Mouse (Mus musculus) lung, postnatal 10 days (tissue): ENCODE results near the gene Gm10521.
"Not testable (repeated sequence)": the region's sequence is repeated elsewhere in the genome, so short reads cannot be mapped to it uniquely, and the experiment has no call there.

Experiments
- DNase-seq: peaks from one replicate; pipeline ENCODE4 v3.0.0; 2021

The Gm10521 gene

DNA sequence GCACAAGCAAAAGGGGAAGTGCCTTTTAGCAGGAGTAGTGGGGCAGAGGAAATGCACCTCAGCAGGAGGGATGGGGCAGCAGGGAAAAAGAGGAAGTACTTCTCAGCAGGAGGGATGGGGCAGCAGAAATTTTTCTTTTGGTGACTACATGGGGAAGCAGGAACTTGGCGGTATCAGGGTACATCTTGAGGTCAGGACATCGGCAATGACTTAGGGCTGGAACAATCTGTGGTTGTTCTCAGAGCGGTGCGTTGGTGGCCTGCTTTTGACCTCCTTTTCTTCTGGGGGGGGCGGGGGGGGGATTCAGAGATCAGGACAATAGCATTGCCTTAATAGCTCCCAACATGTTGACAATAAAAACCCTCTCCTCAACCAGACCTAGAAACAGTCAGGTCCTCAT is at the start of gene Gm10521:
TSS of gene Gm10521 (plus strand) at position 301 of the 400 bp plus-strand sequence.
- not testable (repeated sequence) for DNase-seq

GRCm38 (mm10) chr1:171848201-171848600 is 47.3 kb upstream of the Gm10521 start:
- DNase-seq, result no peak

DNA sequence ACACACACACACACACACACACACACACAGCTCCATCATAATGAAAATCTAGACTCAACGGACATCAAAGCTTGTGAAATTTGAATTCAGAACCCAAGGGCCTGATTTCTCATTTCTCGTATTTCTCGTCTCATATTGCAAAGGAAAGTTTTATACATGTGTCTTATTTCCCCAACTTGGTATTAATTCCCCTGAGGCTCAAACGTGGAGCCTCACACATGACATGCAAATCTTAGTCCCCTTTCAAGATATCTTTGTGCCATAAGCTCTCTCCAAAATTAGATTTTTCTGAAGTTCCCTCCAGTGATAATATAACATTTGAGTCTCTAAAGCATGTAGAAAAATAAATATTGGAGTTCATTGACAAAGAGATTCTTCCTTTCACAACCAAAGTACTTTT is 46.7 kb upstream of the Gm10521 start:
- DNase-seq, result no peak

DNA sequence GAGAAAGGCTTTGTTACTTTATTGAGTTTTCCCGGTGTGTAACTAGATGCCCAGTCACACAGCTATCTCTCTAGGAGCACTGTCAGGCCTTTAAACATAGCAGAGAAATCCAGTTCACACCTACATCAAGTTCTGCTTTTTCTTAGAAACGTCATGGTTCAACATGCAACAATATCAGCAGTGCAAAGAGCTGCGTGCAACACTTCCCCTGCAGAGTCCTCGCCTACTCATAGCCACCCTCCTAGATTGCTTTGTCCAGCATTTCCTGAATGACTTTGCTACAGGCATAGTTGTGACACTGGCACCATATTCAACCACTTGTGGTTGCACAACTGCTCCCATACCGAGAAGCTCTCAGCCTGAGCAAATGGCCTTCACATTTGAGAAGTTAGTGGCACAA is 46.0 kb upstream of the Gm10521 start:
- peak; percentile 13 for DNase-seq

DNA sequence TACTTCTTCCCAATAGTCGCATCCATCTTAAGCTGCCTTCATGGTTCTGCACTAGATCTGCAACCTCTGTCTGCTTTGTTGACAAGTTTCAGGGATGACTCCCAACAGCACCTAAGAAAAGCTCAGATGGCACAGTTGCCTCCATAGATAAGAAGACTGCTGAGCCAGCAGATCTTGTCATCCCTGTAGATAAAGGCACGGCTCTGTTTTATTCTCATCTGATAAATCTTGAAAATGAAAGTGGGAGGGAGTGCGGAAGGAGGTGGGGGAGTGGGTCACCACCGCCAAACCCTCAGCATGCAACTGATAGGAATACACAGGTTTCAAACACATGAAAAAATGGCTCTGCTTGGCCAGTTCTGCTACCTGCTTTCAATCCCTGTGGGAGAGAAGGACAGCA is 30.0 kb upstream of the Gm10521 start:
- no peak for DNase-seq

DNA sequence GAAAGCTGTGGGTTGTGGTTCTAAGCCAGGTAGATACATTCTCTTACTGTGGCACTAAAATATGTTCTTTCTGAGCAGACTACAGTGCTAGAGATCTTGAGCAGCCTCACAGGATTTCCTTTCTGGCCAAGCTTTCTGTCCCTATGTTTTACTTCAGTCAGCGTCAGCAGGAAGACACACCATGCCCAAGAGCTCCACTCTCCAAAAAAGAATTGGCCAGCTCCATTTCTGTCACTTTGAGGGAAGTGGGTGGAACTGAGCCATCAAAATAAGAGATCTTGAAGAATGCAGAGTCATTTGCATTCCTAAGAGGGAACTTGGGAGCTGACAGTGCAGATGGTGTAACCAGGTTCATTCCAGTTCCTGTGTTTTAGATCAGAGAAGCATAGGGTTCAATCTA is 8.5 kb upstream of the Gm10521 start:
- no peak for DNase-seq

DNA sequence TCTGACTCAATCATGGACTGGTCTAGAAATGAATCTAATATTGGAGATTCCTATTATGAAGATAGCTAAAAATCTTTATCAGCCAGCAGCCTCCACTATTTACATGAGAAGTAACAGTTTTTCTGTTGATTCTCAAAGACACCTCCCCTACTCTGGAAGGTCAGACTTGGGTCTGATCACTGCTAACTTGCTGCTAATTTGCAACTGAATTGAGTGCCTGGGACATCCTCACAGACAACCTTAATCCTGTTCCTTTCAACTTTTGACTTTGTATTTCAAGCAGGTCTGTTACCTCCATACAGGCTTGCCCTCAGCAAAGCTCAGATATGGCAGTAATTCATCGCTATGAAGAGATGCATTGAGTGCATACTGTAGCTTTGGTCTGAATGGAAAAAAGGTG is 8.5 kb downstream of the Gm10521 start:
- no peak for DNase-seq

GRCm38 (mm10) chr1:171915638-171916458 is 20.4 kb downstream of the Gm10521 start:
- DNase-seq, result no peak

- no peak for DNase-seq
Observed at GRCm38 (mm10) chr1:171917305-171918039, 22.0 kb downstream of the Gm10521 start, which contains the start of gene Slamf6. Gene Slamf6 (plus strand): TSS chr1:171917515.

DNA sequence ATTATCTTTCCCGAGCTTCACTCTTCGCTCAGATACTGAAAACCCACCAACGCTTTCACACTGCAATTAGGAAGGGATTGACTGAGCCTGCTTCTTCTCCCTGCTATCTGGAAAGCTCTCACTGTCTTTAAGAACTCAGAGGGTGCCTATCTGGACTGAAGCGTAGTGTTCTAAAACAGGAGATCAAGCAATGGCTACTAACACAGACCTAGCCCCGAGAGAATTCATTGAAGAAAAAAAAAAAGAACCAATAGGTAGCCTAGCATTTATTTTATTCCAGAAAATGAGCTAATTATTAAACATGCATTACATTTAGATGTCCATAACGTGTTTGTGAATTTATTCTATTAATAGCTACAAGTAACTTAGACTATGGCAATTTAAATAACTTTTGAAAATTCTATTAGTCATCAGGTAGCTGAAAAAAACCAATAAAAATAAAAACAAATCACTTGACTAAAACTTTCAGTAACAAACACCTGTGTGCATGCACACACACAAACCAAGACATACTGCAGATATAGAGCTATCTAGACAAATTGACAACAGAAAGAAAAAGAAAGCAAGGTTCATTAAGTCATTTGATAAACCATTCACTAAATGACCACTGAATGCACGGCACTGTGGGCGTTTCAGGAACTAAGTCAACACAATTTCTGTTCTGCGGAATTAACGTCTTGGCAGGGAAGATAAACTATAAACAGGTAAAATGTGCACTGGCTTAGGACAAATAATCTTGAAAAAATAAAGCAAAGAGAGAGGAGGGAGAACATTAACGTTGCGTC is 22.9 kb downstream of the Gm10521 start:
- DNase-seq, result no peak

DNA sequence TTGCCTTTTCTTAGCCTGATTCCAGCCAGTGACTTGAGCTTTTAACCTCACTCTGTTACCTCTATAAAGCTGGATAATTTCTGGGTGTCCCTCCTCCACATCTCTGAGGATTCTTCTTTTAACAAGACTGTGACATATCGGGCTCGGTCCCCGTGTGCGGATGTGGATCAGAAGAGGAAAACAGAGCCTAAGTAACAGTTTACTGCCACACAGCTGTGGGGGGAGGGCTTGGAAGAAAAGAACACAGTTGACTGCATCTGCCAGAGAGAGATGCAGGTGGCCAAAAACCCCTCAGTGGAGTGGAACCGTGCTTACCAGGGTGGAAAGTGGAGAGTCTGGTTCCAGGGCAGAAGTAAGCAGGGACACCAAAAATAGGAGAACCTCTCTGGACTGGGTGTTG is 23.7 kb downstream of the Gm10521 start:
- DNase-seq, result peak; percentile 13

DNA sequence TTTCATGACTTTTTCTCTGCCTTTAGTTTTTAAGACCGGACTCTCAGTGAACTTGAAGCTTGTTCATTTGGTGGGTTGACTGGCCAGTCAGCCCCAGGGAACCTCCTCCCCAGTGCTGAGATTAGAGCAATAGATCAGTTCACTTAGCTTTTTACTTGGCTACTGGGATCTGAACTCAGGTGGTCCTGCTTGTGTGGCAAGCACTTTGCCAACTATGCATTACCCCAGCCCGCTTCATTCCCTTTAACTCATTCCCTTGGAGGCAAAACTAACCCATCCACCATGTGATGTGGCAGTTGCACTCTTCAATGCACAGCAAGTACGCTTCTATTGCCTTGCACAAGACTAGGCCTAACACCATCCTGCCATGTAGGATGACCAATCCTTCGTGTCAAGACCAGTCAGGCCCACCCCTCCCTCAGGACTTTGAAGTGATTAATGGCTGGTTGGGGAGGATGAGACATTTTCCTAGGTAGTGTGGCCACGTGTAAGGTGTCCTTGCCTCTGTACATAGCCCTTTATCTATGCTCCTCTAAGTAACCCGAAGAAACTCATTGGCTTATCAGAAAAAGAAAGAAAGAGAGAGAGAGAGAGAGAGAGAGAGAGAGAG is 24.5 kb downstream of the Gm10521 start:
- no peak for DNase-seq

- no peak for DNase-seq
Observed at GRCm38 (mm10) chr1:171920989-171921621, 25.6 kb downstream of the Gm10521 start.

- no peak for DNase-seq
Observed at GRCm38 (mm10) chr1:171921641-171922040, 26.2 kb downstream of the Gm10521 start.

GRCm38 (mm10) chr1:171922844-171923243 is 27.4 kb downstream of the Gm10521 start:
- no peak for DNase-seq

GRCm38 (mm10) chr1:171924900-171925299 is 29.4 kb downstream of the Gm10521 start:
- no peak for DNase-seq

- no peak for DNase-seq
Observed at GRCm38 (mm10) chr1:171933851-171934250, 38.4 kb downstream of the Gm10521 start.

- no peak for DNase-seq
Observed at GRCm38 (mm10) chr1:171938952-171939948, 43.8 kb downstream of the Gm10521 start.

DNA sequence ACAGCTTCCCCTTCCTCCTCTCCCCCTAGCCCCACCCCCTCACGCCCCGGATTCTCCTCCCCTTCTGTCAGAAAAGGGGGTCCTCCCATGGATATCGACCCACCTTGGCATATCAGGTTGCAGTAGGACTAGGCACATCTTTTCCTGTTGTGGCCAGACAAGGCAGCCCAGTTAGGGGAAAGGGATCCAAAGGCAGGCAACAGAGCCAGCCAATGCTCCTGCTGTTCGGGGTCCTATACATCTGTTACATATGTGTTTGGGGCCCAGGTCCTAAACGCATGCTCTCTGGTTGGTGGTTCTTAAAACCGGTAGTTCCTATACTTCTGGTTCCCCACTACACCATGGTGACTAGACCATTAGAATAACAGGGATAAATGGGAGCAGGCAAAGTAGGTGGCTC is 45.2 kb downstream of the Gm10521 start:
- DNase-seq, result no peak

- DNase-seq, result no peak
Observed at GRCm38 (mm10) chr1:171946447-171946995, 51.1 kb downstream of the Gm10521 start.
